Mouse (Mus musculus) gastrocnemius, postnatal 36 days (tissue): ENCODE results near the gene Arhgap22. TPM values are rescaled to one million over a fixed set of nuclear protein-coding genes. Genes with fewer than 3 reads are reported as not detected.

Source experiments
- DNase-seq, 2 experiments: peaks; one replicate each; pipeline ENCODE4 v3.0.0; 2022
- intact Hi-C: fragments of 180-260 bp; cut with DNase I; formaldehyde crosslinking; loops from one replicate; pipeline ENCODE4 v1.15.1; 2025
- total RNA-seq, 2 experiments: library from RNA; stranded (reverse); gene quantifications; 2 replicates each; pipeline ENCODE4 v1.2.3; 2021

Arhgap22 gene
- total RNA-seq, 2 experiments from 2014 or later: 1.2 to 1.6 TPM

- DNase-seq: no peak
- intact Hi-C loops: loop anchor here (5.0 kb wide), 1 partner anchor 160 kb away; no protein-coding TSS in a partner anchor
These were observed 1.4 kb upstream of the Arhgap22 start for GRCm38 (mm10) chr14:33212271-33212957.

GRCm38 (mm10) chr14:33212958-33213309 is 892 bp upstream of the Arhgap22 start:
- intact Hi-C loops: loop anchor here (5.0 kb wide), 1 partner anchor 159 kb away; no protein-coding TSS in a partner anchor
- DNase-seq: no peak

GRCm38 (mm10) chr14:33214767-33215128 is 922 bp downstream of the Arhgap22 start:
- intact Hi-C loops: loop anchor here (1.0 to 5.0 kb wide), 2 partner anchors 89 to 158 kb away; no protein-coding TSS in a partner anchor
- no peak for DNase-seq

- DNase-seq: no peak
- intact Hi-C loops: no loop called here
These were observed 1.3 kb downstream of the Arhgap22 start for GRCm38 (mm10) chr14:33215163-33215562.

- intact Hi-C loops: no loop called here
These were observed 2.8 kb downstream of the Arhgap22 start for GRCm38 (mm10) chr14:33216343-33217208.

GRCm38 (mm10) chr14:33225235-33225634 is 11.4 kb downstream of the Arhgap22 start:
- no peak for DNase-seq
- intact Hi-C loops: no loop called here

More at GRCm38 (mm10) chr14:33216343-33217208, 2.8 kb downstream of the Arhgap22 start:
- DNase-seq: no peak

GRCm38 (mm10) chr14:33230672-33231071 is 16.8 kb downstream of the Arhgap22 start:
- intact Hi-C loops: no loop called here
- no peak for DNase-seq

GRCm38 (mm10) chr14:33231311-33231710 is 17.5 kb downstream of the Arhgap22 start:
- intact Hi-C loops: no loop called here
- DNase-seq: no peak

GRCm38 (mm10) chr14:33232048-33232447 is 18.2 kb downstream of the Arhgap22 start:
- intact Hi-C loops: no loop called here

GRCm38 (mm10) chr14:33235661-33236060 is 21.8 kb downstream of the Arhgap22 start:
- intact Hi-C loops: no loop called here
- DNase-seq: no peak

More at GRCm38 (mm10) chr14:33232048-33232447, 18.2 kb downstream of the Arhgap22 start:
- no peak for DNase-seq

GRCm38 (mm10) chr14:33240400-33240799 is 26.6 kb downstream of the Arhgap22 start:
- intact Hi-C loops: no loop called here
- DNase-seq: no peak

GRCm38 (mm10) chr14:33243261-33243660 is 29.4 kb downstream of the Arhgap22 start:
- no peak for DNase-seq
- intact Hi-C loops: no loop called here

GRCm38 (mm10) chr14:33244519-33244918 is 30.7 kb downstream of the Arhgap22 start:
- no peak for DNase-seq
- intact Hi-C loops: no loop called here

- intact Hi-C loops: no loop called here
- DNase-seq: no peak
These were observed 31.1 kb downstream of the Arhgap22 start for GRCm38 (mm10) chr14:33244946-33245345.

- peak; percentile 51 to 55 for DNase-seq
- intact Hi-C loops: no loop called here
These were observed 32.6 kb downstream of the Arhgap22 start for GRCm38 (mm10) chr14:33246476-33246875.

GRCm38 (mm10) chr14:33247623-33248022 is 33.8 kb downstream of the Arhgap22 start:
- DNase-seq: peak; percentile 65 to 72
- intact Hi-C loops: no loop called here

GRCm38 (mm10) chr14:33248741-33249140 is 34.9 kb downstream of the Arhgap22 start:
- DNase-seq: no peak

GRCm38 (mm10) chr14:33250215-33250939 is 36.6 kb downstream of the Arhgap22 start:
- peak; percentile 30 to 43 for DNase-seq
- intact Hi-C loops: no loop called here

More at GRCm38 (mm10) chr14:33248741-33249140, 34.9 kb downstream of the Arhgap22 start:
- intact Hi-C loops: no loop called here

GRCm38 (mm10) chr14:33250956-33251745 is 37.3 kb downstream of the Arhgap22 start:
- no peak for DNase-seq
- intact Hi-C loops: no loop called here

- intact Hi-C loops: no loop called here
- DNase-seq: no peak
These were observed 44.4 kb downstream of the Arhgap22 start for GRCm38 (mm10) chr14:33258256-33258655.
